12 mouse cellular contexts compared by ENCODE assay signal in the genomic region with DNA sequence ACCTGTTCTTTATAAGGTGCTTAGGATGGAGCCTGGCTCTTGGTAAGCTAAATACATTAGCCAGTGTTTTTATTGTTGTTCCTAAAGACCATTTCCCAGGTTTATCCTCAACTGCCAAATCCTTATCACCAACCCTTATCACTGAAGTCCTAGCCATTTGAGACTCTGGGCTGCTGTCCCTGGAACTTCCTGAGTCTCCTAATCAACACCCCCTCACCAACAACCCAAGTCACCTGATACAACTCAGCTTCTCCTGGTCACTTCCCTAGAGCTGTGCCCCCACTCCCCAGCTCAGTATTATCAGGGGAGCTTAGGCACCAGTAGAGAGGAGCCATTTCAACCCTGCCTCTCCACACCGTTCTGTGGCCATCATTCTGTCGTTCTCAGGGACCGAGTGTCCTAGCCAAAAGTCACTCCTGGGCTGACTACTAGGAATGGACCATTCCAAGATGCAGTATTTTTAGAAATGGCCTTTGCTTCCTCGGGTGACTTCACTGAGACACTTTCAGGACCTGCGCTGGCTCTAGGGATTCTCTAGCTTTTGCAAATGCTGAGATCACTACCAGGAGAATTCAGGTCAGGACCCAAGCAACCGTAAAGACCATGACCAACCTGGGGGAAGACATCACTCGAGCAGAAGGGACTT.
"Had no signal": no experiment of that assay in that cellular context is flagged by ENCODE, and none has a peak within 500 bp of the region (broad histone marks: within the 10 kb centered on the region; RNA-seq: fewer than 3 reads in every experiment).

No protein-coding gene starts in this region.

- H3K9ac ChIP-seq: limb, embryonic 15.5 days; lung, embryonic 15.5 days; midbrain, embryonic 13.5 days had no signal

- H3K4me3 ChIP-seq: layer of hippocampus, adult 2 months; left cerebral cortex, adult 2 months; limb, embryonic 15.5 days; lung, embryonic 15.5 days; midbrain, embryonic 13.5 days had no signal

- H3K9me3 ChIP-seq: limb, embryonic 15.5 days; lung, embryonic 15.5 days; midbrain, embryonic 13.5 days had no signal

- H3K27me3 ChIP-seq: midbrain, embryonic 13.5 days had no signal

- ATAC-seq: midbrain, embryonic 13.5 days had no signal

- H3K4me2 ChIP-seq: limb, embryonic 15.5 days; lung, embryonic 15.5 days; midbrain, embryonic 13.5 days had no signal

- H3K27ac ChIP-seq: layer of hippocampus, adult 2 months; left cerebral cortex, adult 2 months; limb, embryonic 15.5 days; lung, embryonic 15.5 days; macrophage; midbrain, embryonic 13.5 days; stomach, postnatal 0 days had no signal

- H3K36me3 ChIP-seq: limb, embryonic 15.5 days; lung, embryonic 15.5 days; midbrain, embryonic 13.5 days had no signal

- DNase-seq: kidney, postnatal 10 days; kidney, postnatal 4 days; lung, postnatal 14 days; right cerebral cortex, postnatal 14 days; thymus, postnatal 4 days had no signal
